Mouse (Mus musculus): ENCODE measurements around the gene Esrrg. TPM values are rescaled to one million over a fixed set of nuclear protein-coding genes. Genes with fewer than 3 reads are reported as not detected.

Esrrg gene
- polyA plus RNA-seq, 1 experiment: 0.27 TPM

DNA sequence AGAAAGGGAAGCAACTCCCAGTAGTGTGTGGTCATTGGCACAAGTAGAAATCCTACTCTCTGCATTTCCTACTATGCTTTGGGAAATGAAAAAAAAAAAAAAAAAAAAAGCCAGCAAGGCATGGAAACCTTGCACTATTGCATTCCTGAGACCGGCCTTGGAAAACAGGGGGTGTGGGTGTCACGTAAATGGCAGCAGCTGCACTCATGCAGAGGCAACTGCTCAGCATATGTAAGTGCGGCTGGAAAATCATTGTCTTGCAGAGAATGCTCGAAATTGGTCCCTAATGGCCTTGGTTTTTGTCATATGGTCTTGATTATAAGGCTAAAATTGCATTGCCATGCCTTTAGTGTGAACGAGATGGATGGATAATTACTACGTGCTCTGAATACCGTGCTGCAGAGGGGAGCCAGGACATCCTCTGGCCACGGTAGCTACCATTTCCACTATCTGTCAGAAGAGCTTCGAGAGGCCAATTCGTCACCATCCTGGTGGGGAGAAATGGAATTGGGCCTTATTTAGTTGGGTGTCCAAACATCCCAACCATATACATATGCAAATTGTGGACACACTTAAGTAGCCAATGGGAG is 171.1 kb downstream of the Esrrg start:
- Histone ChIP-seq H3K4me3 (ENCODE audit: extremely low read depth, insufficient read depth, insufficient read length) (no peak overlapping the region), H3K36me3 (ENCODE audit: control insufficient read depth, insufficient read depth, low read length) (no peaks in the 10 kb centered on the region), H3K27ac (ENCODE audit: insufficient read depth, low read length) (no peak overlapping the region), H3K27me3 (ENCODE audit: control insufficient read depth, insufficient read depth, low read length) (no peaks in the 10 kb centered on the region), H3K4me1 (ENCODE audit: control insufficient read depth, insufficient read depth, insufficient read length) (no peaks in the 10 kb centered on the region)
- WGBS: 84% methylated on average over 10 of the region's 10 CpGs
- no peak for DNase-seq (ENCODE audit: low read depth in 1 of 2, low spot score in 2 of 2)
- no peak for TF ChIP-seq CTCF (IDR thresholded peaks at IDR 0.05; ENCODE audit: extremely low read depth, insufficient read depth, insufficient read length, insufficient replicate concordance)
- TF ChIP-seq POLR2A (IDR thresholded peaks at IDR 0.05; ENCODE audit: low read depth, low read length): no peak

DNA sequence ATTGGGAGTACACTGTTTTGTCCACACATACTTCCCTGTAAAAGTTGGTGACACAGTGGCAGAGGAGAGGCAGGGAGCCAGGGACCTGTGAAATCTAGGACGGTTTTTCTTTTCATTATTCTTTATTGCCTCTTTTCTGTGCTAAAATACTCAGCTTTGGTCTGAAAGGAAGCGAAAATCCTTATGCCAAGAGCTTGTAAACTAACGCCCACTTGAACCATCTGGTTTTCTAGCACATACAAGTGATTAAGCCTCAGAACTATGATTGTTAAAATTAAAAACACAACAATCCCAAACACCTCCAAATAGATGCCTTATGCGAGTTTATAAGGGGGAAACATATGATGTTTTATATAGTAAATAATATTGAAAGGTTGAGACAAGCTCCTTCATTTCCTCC is 176.6 kb downstream of the Esrrg start:
- 79% methylated on average over 4 of the region's 4 CpGs for WGBS
- Histone ChIP-seq H3K27ac (ENCODE audit: insufficient read depth, low read length) (no peak overlapping the region), H3K4me1 (ENCODE audit: control insufficient read depth, insufficient read depth, insufficient read length) (no peaks in the 10 kb centered on the region), H3K36me3 (ENCODE audit: control insufficient read depth, insufficient read depth, low read length) (no peaks in the 10 kb centered on the region), H3K27me3 (ENCODE audit: control insufficient read depth, insufficient read depth, low read length) (no peaks in the 10 kb centered on the region), H3K4me3 (ENCODE audit: extremely low read depth, insufficient read depth, insufficient read length) (no peak overlapping the region)
- no peak for DNase-seq (ENCODE audit: low read depth in 1 of 2, low spot score in 2 of 2)
- TF ChIP-seq CTCF (IDR thresholded peaks at IDR 0.05; ENCODE audit: extremely low read depth, insufficient read depth, insufficient read length, insufficient replicate concordance) (no peak), POLR2A (IDR thresholded peaks at IDR 0.05; ENCODE audit: low read depth, low read length) (no peak)

DNA sequence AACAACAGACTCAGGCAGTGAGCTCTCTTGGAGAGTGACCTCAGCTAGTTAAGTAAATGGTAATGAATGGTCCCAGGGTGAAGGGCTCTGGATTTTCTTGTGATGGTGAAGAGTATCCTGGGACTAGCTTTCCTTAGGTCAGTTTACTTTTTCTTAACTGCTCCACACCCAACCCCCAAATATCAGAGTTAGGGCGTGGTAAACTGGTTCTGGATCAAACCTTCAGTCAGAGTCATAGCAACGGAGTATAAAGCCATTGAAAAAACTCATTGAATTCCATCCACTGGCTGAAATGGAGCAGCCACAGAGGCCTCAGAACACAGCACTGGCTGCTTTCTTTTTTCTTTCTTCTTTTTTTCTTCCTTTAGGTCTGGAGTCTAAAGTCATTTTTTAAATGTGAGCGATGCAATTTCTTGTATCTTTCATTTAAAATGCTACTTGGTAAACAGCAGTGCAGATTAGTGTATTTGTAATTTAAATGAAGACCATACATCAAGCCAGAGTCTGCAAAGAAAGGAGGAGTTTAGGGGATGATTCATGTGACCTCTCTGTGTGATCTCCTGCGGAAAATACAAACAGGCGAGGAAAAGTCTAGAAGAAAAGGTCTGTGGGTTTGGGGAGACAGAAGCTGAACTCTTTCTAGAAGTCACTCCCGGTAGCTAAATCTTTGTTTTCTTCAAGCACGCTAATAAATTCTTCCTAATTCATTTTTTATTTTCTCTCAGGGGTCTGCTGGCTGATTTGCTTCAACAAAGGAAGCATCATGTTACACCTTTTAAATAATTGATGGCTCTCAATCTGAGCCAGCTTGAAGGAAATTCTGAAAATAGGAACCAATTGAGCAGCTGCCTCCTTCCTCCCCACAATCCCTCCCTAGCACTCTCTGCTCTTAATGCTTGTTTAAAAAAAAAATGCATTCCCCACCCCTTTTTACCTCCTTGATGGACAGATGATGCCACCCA is 178.7 kb downstream of the Esrrg start:
- H3K27me3 ChIP-seq (ENCODE audit: control insufficient read depth, insufficient read depth, low read length): no peaks in the 10 kb centered on the region
- WGBS: 61% methylated on average over 7 of the region's 7 CpGs
- H3K4me3 ChIP-seq (ENCODE audit: extremely low read depth, insufficient read depth, insufficient read length): no peak overlapping the region
- H3K4me1 ChIP-seq (ENCODE audit: control insufficient read depth, insufficient read depth, insufficient read length): no peaks in the 10 kb centered on the region
- TF ChIP-seq CTCF (IDR thresholded peaks at IDR 0.05; ENCODE audit: extremely low read depth, insufficient read depth, insufficient read length, insufficient replicate concordance) (no peak), POLR2A (IDR thresholded peaks at IDR 0.05; ENCODE audit: low read depth, low read length) (no peak)
- no peaks in the 10 kb centered on the region for H3K36me3 ChIP-seq (ENCODE audit: control insufficient read depth, insufficient read depth, low read length)
- DNase-seq (ENCODE audit: low read depth in 1 of 2, low spot score in 2 of 2): no peak
- no peak overlapping the region for H3K27ac ChIP-seq (ENCODE audit: insufficient read depth, low read length)

DNA sequence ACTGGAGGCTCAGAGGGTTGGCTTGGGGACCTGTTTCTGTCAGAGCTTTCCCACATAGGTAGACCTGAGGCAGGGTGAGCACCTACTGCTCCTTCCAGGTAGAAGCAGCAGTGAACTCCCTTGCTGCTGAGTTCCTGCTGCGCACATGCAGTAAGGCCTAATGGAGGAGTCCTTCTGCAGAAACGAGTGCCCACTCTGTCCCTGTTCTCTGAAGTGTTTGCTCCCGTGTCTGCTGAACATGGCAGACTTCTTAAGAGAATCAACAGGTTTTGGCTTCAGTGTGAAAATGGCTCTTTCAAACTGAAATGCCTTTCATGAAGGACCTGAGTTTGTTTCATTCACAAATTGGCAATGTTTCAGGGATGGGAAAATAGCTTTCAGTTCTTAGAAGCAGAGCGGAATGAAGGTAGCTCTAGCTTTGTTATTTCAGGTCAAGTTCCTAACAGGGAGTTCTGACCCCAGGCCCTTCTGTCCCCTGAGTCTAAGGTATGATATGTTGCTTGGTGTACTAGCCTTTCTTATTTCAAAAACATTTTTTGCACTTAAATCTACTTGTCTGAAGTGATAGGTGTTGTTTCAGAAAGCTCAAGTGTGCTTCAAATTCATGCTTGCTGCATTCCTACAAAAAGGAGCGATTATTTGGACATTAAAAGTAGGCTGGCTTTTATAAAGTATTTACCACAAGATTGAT is 185.8 kb downstream of the Esrrg start:
- H3K36me3 ChIP-seq (ENCODE audit: control insufficient read depth, insufficient read depth, low read length): no peaks in the 10 kb centered on the region
- H3K27ac ChIP-seq (ENCODE audit: insufficient read depth, low read length): no peak overlapping the region
- 83% methylated on average over 5 of the region's 5 CpGs for WGBS
- TF ChIP-seq CTCF (IDR thresholded peaks at IDR 0.05; ENCODE audit: extremely low read depth, insufficient read depth, insufficient read length, insufficient replicate concordance) (no peak), POLR2A (IDR thresholded peaks at IDR 0.05; ENCODE audit: low read depth, low read length) (no peak)
- H3K4me1 ChIP-seq (ENCODE audit: control insufficient read depth, insufficient read depth, insufficient read length): no peaks in the 10 kb centered on the region
- no peak overlapping the region for H3K4me3 ChIP-seq (ENCODE audit: extremely low read depth, insufficient read depth, insufficient read length)
- no peaks in the 10 kb centered on the region for H3K27me3 ChIP-seq (ENCODE audit: control insufficient read depth, insufficient read depth, low read length)
- no peak for DNase-seq (ENCODE audit: low read depth in 1 of 2, low spot score in 2 of 2)

DNA sequence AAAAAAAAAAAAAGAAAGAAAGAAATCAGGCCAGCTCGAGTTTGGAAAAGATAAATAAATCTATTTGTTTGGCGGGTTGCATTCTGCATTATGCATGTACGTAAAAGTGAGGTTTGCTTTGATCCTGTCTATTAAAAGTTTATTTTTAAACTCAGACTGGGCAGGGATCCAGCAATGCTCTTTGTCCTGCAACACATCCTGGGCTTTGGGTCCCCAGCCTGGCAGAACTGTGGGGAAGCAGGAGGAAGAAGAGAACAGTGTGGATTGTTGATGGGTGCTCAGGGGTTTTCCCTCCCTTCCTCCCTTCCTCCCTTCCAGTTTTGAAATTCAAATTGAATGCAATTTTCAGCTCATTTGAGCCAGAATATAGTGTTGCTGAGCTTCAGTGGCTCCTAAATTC is 187.0 kb downstream of the Esrrg start:
- no peaks in the 10 kb centered on the region for H3K36me3 ChIP-seq (ENCODE audit: control insufficient read depth, insufficient read depth, low read length)
- H3K4me3 ChIP-seq (ENCODE audit: extremely low read depth, insufficient read depth, insufficient read length): no peak overlapping the region
- H3K27ac ChIP-seq (ENCODE audit: insufficient read depth, low read length): no peak overlapping the region
- no peaks in the 10 kb centered on the region for H3K27me3 ChIP-seq (ENCODE audit: control insufficient read depth, insufficient read depth, low read length)
- 80% methylated on average over 3 of the region's 3 CpGs for WGBS
- no peaks in the 10 kb centered on the region for H3K4me1 ChIP-seq (ENCODE audit: control insufficient read depth, insufficient read depth, insufficient read length)
- DNase-seq (ENCODE audit: low read depth in 1 of 2, low spot score in 2 of 2): no peak
- no peak for TF ChIP-seq POLR2A (IDR thresholded peaks at IDR 0.05; ENCODE audit: low read depth, low read length)
- TF ChIP-seq CTCF (IDR thresholded peaks at IDR 0.05; ENCODE audit: extremely low read depth, insufficient read depth, insufficient read length, insufficient replicate concordance): no peak

DNA sequence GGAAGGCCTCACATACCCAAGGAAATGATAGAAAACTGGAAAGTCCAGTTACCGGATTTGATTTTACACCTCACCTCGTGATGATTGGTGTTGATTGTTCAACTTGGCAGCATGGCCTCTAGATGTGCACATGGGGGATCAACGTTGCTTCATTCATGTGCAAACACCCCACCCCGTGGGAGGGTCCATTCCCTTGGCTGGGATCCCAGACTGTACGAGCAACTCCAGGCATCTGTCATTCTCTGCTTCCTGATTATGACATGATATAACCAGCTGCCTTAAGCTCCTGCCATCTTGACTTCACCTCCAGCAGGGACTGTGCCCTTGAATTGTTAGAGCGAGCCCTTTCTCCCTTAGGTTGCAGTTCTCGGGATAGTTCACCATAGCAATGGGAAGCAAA is 190.7 kb downstream of the Esrrg start:
- WGBS: 71% methylated on average over 7 of the region's 7 CpGs
- H3K36me3 ChIP-seq (ENCODE audit: control insufficient read depth, insufficient read depth, low read length): no peaks in the 10 kb centered on the region
- DNase-seq (ENCODE audit: low read depth in 1 of 2, low spot score in 2 of 2): no peak

More for the DNA sequence above, 190.7 kb downstream of the Esrrg start:
- no peak overlapping the region for H3K27ac ChIP-seq (ENCODE audit: insufficient read depth, low read length)
- TF ChIP-seq CTCF (IDR thresholded peaks at IDR 0.05; ENCODE audit: extremely low read depth, insufficient read depth, insufficient read length, insufficient replicate concordance) (no peak), POLR2A (IDR thresholded peaks at IDR 0.05; ENCODE audit: low read depth, low read length) (no peak)
- H3K4me1 ChIP-seq (ENCODE audit: control insufficient read depth, insufficient read depth, insufficient read length): no peaks in the 10 kb centered on the region
- H3K4me3 ChIP-seq (ENCODE audit: extremely low read depth, insufficient read depth, insufficient read length): no peak overlapping the region
- no peaks in the 10 kb centered on the region for H3K27me3 ChIP-seq (ENCODE audit: control insufficient read depth, insufficient read depth, low read length)
